Mouse (Mus musculus) hindbrain, embryonic 12.5 days (tissue): ENCODE data around the gene Zfp949. TPM values are rescaled to one million over a fixed set of nuclear protein-coding genes. Genes with fewer than 3 reads are reported as not detected.

Experiments
- ATAC-seq: fragments of 200-750 bp; cut with Nextera tagmentation; 2 replicates; pipeline ENCODE4 v1.8.0; 2017; ENCODE audit warnings: moderate TSS enrichment; ENCODE audit not compliant: low FRiP score
- H3K27ac ChIP-seq: fragments of 300-500 bp; sonication (generic); 2 replicates; pipeline ENCODE4 v1.5.1; 2016; ENCODE audit warnings: mild to moderate bottlenecking
- H3K27me3 ChIP-seq: fragments of 300-500 bp; sonication (generic); 2 replicates; pipeline ENCODE4 v1.6.1; 2016; ENCODE audit warnings: mild to moderate bottlenecking
- H3K36me3 ChIP-seq: fragments of 300-500 bp; sonication (generic); 2 replicates; pipeline ENCODE4 v1.6.1; 2016; ENCODE audit warnings: mild to moderate bottlenecking
- H3K4me1 ChIP-seq: fragments of 300-500 bp; sonication (generic); 2 replicates; pipeline ENCODE4 v1.6.1; 2016
- H3K4me2 ChIP-seq: fragments of 300-500 bp; sonication (generic); replicated peaks from 2 replicates; pipeline ENCODE4 v1.6.1; 2016; ENCODE audit warnings: mild to moderate bottlenecking
- H3K4me3 ChIP-seq: fragments of 300-500 bp; sonication (generic); 2 replicates; pipeline ENCODE4 v1.5.1; 2016; ENCODE audit warnings: mild to moderate bottlenecking
- H3K9ac ChIP-seq: fragments of 300-500 bp; sonication (generic); 2 replicates; pipeline ENCODE4 v1.6.1; 2016; ENCODE audit warnings: mild to moderate bottlenecking, moderate library complexity
- H3K9me3 ChIP-seq: fragments of 300-500 bp; sonication (generic); replicated peaks from 2 replicates; pipeline ENCODE4 v1.6.1; 2016; ENCODE audit warnings: mild to moderate bottlenecking
- WGBS: fragments of 180-500 bp; shearing (Covaris S2); methylation state at CpG from one replicate; pipeline ENCODE4 v1.1.7; 2016; 5-methylcytosine and 5-hydroxymethylcytosine counted together
- polyA plus RNA-seq: library from polyadenylated mRNA; unstranded; fragments of >200 nt; fragmentation: Nextera tagmentation; extraction: Ambion mirVana; gene quantifications from 2 replicates; pipeline ENCODE4 v1.2.1, GENCODE M21; 2016

Gene Zfp949
- polyA plus RNA-seq, 1 experiment from 2014 or later, result 16.5 TPM

DNA sequence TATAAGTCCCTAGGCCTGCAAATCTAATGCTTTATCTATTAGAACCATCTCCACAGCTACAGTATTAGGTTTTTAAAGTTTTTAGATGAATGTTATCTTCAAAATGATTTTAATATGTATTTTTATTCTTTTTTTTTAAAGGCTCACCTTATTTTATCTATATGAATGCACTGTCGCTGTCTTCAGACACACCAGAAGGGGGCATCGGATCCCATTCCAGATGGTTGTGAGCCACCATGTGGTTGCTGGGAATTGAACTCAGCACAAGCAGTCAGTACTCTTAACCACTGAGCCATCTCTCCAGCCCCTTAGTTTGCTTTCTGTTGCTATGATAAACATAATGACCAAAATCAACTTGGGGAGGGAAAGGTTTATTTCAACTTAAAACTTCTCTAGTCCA, 23.5 kb upstream of the Zfp949 start:
- Histone ChIP-seq H3K9ac (no peak overlapping the region), H3K27ac (no peak overlapping the region), H3K36me3 (peaks cover 16% of the 10 kb centered on the region), H3K4me1 (peaks cover 15% of the 10 kb centered on the region), H3K9me3 (no peaks in the 10 kb centered on the region), H3K4me2 (no peak overlapping the region), H3K27me3 (no peaks in the 10 kb centered on the region), H3K4me3 (no peak overlapping the region)
- 96% methylated on average over 2 of the region's 2 CpGs for WGBS
- ATAC-seq, result no peak

DNA sequence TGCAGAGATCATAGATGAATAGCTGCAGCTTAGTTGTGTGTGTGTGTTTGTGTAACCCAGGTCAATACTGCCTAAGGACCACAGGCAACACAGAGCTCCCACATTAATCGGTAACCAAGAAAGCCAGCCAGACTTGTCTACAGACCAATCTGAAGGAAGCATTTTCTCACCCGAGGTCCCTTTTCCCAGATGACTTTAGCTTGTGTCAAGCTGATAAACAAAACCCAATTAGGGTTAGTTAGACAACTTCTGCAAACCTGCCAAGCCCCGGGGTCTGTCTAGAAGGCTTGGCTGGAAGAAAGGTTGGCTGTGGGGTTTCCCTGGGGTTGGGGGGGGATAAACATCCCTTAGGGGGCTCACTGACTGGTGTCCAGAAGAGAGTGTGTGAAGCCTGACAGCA, 23.0 kb upstream of the Zfp949 start:
- Histone ChIP-seq H3K9me3 (no peaks in the 10 kb centered on the region), H3K27ac (no peak overlapping the region), H3K27me3 (no peaks in the 10 kb centered on the region), H3K36me3 (peaks cover 14% of the 10 kb centered on the region), H3K4me3 (no peak overlapping the region), H3K4me1 (peaks cover 15% of the 10 kb centered on the region), H3K9ac (no peak overlapping the region), H3K4me2 (no peak overlapping the region)
- ATAC-seq, result no peak
- WGBS, result 80% methylated on average over 3 of the region's 3 CpGs

DNA sequence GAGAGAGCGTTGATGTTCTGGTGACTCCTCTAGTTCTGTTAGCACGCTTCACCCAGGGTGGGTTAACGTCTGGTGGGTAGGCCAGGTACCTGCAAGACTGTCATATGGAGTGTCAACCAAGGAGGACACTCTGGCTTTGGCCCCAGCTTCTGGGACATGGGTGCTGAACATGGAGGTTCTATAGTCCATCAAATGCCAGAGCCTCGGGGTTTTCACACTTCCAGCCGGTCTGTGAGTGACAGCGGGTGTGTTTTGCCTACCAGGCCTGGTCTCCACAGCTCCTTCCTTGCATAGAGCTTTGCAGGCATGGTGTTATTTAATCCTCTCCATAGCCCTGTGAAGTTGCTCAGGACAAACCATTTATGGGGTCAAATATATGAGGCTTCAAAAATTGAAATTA, 22.5 kb upstream of the Zfp949 start:
- WGBS, result 86% methylated on average over 6 of the region's 6 CpGs
- no peak overlapping the region for H3K9ac ChIP-seq
- no peak for ATAC-seq
- H3K27me3 ChIP-seq, result no peaks in the 10 kb centered on the region
- H3K9me3 ChIP-seq, result no peaks in the 10 kb centered on the region
- H3K4me1 ChIP-seq, result peaks cover 11% of the 10 kb centered on the region
- no peak overlapping the region for H3K4me3 ChIP-seq
- no peak overlapping the region for H3K4me2 ChIP-seq
- H3K36me3 ChIP-seq, result peaks cover 9% of the 10 kb centered on the region
- no peak overlapping the region for H3K27ac ChIP-seq

DNA sequence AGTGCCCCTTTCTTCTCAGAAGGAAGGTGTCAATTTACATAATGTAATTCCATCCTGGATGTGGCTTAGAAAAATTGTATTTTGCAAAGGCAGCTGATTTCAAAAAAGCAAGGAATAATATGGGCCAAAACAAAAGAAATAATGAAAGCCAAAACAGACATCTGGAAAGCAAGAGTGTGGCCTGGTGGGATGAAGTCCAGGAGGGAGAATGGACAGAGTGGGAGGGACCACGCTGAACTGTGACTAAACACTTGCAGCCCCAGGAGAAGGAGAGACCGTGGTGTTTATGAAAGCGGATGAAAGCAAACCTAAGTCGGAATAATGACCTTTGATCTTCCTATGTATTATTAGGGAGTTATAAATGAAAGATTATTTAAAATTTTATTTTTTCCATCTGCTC, 19.9 kb upstream of the Zfp949 start:
- H3K9ac ChIP-seq, result no peak overlapping the region
- WGBS, result 80% methylated on average over 4 of the region's 4 CpGs
- no peaks in the 10 kb centered on the region for H3K9me3 ChIP-seq
- 0 out of 2 replicates have a peak, but pooled peaks cover 2% of the 10 kb centered on the region for H3K4me1 ChIP-seq
- no peak overlapping the region for H3K4me3 ChIP-seq
- no peaks in the 10 kb centered on the region for H3K27me3 ChIP-seq
- H3K27ac ChIP-seq, result no peak overlapping the region
- no peaks in the 10 kb centered on the region for H3K36me3 ChIP-seq
- H3K4me2 ChIP-seq, result no peak overlapping the region
- ATAC-seq, result no peak

DNA sequence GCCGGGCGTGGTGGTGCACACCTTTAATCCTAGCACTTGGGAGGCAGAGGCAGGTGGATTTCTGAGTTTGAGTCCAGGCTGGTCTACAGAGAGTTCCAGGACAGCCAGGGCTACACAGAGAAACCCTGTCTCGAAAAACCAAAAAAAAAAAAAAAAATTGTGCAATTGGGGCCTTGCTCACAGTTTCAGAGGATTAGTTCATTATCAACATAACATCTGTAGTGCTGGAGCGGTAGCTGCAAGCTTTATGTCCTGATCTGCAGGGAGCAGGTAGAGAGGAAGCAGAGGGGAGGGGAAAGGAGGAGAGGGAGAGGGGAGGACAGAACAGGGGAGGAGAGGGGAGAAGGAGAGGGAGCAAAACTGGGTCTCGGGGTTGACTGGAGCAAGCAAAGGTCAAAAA, 19.1 kb upstream of the Zfp949 start:
- Histone ChIP-seq H3K27me3 (no peaks in the 10 kb centered on the region), H3K36me3 (no peaks in the 10 kb centered on the region), H3K9me3 (no peaks in the 10 kb centered on the region), H3K4me1 (no peaks in the 10 kb centered on the region), H3K27ac (no peak overlapping the region), H3K4me3 (no peak overlapping the region), H3K4me2 (no peak overlapping the region), H3K9ac (no peak overlapping the region)
- no peak for ATAC-seq
- WGBS, result 76% methylated on average over 5 of the region's 5 CpGs

DNA sequence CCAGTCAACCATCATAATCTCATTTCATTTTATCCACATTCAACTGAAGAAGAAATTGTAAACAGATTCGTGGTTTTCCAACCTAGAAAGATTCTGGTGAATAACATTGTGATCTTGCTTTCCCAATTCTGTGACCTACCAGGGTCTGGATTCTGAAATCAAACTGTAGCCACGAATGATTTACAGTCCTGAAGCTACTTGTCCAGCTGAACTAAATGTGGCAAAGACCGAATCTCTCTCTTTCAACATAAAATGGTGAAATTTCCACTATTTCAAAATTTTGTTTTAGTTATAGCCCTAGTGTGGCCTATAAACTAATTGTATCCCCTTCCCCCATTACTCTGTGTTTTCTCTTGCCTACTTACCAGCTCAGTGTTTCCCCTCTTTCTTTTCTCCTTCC, 18.2 kb upstream of the Zfp949 start:
- Histone ChIP-seq H3K4me1 (no peaks in the 10 kb centered on the region), H3K36me3 (no peaks in the 10 kb centered on the region), H3K27me3 (no peaks in the 10 kb centered on the region), H3K9me3 (no peaks in the 10 kb centered on the region), H3K27ac (no peak overlapping the region), H3K9ac (no peak overlapping the region), H3K4me3 (no peak overlapping the region), H3K4me2 (no peak overlapping the region)
- ATAC-seq, result no peak
- WGBS, result 88% methylated on average over 3 of the region's 3 CpGs

DNA sequence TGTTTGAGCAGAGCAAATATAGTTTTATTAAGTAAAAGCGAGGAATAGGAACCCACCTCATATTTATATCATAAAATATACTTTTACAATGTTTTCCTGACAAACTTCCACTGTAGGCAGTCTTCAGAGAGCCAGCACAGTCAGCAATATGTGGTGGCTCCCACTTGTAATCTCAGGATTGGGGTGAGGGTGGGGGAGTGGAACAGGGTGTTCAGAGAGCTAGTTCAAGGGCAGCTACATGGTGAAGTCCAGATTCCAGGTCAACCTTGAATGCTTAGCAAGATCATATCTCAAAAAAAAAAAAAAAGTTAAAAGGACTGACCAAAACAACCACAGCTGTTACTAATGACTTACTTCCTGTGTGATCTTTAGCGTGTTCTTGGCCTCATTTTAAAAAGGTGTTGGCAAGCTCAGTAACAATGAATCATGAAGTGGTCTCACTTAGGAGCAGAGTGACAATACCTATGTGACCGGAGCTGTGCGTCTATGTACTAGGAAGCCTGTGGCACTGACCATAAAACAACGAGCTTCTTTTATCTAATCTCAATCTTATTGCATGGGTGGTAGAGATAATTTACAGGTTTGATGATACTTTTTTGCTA, 17.7 kb upstream of the Zfp949 start:
- H3K27ac ChIP-seq, result no peak overlapping the region
- H3K4me3 ChIP-seq, result no peak overlapping the region
- no peak for ATAC-seq
- no peaks in the 10 kb centered on the region for H3K36me3 ChIP-seq
- 84% methylated on average over 5 of the region's 5 CpGs for WGBS
- H3K9ac ChIP-seq, result no peak overlapping the region
- no peaks in the 10 kb centered on the region for H3K27me3 ChIP-seq
- no peak overlapping the region for H3K4me2 ChIP-seq
- no peaks in the 10 kb centered on the region for H3K9me3 ChIP-seq
- no peaks in the 10 kb centered on the region for H3K4me1 ChIP-seq

DNA sequence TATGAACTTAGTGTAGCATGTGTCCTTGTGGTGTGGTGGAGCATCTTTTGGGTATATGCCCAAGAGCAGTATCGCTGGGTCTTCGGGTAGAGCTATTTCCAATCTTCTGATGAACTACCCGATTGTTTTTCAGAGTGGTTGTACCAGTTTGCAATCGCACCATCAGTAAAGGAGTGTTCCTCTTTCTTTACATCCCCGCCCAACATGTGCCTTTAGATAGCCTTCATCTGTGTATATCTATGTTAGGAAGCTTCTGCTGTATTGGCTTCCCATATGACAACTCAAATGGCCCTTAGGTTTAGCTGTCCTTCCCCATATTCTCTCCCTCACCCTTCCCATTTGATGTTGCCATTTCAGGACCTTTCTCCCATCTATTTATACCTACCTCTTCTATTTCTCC, 13.7 kb upstream of the Zfp949 start:
- WGBS, result 91% methylated on average over 5 of the region's 5 CpGs
- ATAC-seq, result no peak
- no peak overlapping the region for H3K4me3 ChIP-seq
- no peaks in the 10 kb centered on the region for H3K27me3 ChIP-seq
- H3K27ac ChIP-seq, result no peak overlapping the region
- H3K9me3 ChIP-seq, result no peaks in the 10 kb centered on the region
- no peak overlapping the region for H3K4me2 ChIP-seq
- no peak overlapping the region for H3K9ac ChIP-seq
- H3K36me3 ChIP-seq, result no peaks in the 10 kb centered on the region
- H3K4me1 ChIP-seq, result no peaks in the 10 kb centered on the region

DNA sequence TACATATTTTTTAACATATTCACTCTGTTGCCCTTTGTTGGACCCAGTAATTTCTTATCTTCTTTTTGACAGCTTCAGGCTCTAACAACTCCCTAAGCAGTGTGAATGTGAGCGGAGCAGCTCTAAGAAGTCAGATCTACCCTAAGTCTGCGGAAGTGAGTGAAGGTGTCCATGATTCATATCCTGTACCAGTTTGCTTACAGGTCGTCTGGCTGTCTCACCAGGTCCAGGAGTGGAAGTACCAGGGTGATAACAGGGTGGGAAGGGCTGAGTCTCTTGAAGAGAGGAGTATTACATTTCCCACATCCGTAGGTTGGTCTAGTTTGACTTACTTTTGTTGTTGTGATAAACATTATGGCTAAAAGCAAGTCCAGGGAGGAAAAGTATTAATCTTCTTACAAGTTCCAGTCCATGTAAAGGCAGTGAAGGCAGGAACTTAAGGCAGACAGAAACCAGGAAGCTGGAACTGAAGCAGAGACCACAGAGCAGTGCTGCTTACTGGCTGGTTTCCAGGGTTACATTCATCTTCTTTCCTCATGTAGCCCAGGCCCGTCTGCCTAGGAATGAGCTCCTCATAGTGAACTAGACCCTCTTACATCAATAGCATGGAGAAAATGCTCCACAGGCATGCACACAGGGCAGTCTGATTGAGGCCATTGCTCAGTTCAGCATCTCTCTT, 8.1 kb upstream of the Zfp949 start:
- no peak overlapping the region for H3K4me3 ChIP-seq
- 76% methylated on average over 5 of the region's 5 CpGs for WGBS
- ATAC-seq, result no peak
- no peaks in the 10 kb centered on the region for H3K27me3 ChIP-seq
- no peaks in the 10 kb centered on the region for H3K36me3 ChIP-seq
- no peaks in the 10 kb centered on the region for H3K4me1 ChIP-seq
- no peaks in the 10 kb centered on the region for H3K9me3 ChIP-seq
- H3K4me2 ChIP-seq, result no peak overlapping the region
- no peak overlapping the region for H3K27ac ChIP-seq
- no peak overlapping the region for H3K9ac ChIP-seq

DNA sequence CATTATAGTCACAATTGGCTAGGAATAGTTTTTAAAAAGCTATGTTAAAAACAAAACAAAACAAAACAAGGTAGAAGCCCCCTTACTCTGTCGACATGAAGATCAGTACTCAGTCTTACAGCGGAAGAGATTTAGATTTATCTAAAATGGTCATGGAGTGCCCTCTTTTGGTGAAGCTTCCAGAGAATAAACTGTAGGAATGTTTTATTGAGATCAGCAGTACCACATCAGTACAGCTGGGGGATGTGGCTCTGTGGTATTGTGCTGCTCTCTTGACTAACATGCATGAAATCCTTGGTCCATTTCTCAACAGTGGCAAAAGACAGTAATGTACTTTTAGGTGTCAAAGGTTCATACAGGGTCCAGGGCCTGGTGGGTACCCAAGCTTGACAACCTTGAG, 5.0 kb upstream of the Zfp949 start:
- Histone ChIP-seq H3K27me3 (no peaks in the 10 kb centered on the region), H3K36me3 (no peaks in the 10 kb centered on the region), H3K4me3 (no peak overlapping the region), H3K4me2 (no peak overlapping the region), H3K9me3 (no peaks in the 10 kb centered on the region), H3K4me1 (no peaks in the 10 kb centered on the region), H3K9ac (no peak overlapping the region), H3K27ac (no peak overlapping the region)
- 30% methylated on average over 2 of the region's 2 CpGs for WGBS
- ATAC-seq, result no peak

DNA sequence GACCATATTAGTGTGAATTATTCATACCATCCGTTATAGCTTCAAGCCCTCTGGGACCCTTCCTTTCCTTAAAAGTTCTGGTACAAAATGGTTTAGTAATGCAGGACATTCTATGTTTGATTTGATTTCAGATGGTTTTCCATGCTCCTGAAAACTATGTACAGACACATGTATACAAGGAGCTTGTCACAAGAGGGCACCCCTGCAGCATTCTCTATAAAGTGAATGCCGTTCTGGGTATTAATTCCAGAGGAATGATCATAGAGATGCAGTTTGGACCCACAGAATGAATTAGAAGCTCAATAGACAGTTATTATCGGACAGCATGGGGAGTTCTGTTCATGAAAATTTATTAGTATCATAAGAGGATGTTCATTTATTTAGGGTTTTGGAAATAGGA, 2.3 kb upstream of the Zfp949 start:
- Histone ChIP-seq H3K27ac (no peak overlapping the region), H3K9ac (no peak overlapping the region), H3K4me2 (no peak overlapping the region), H3K4me1 (peaks cover 20% of the 10 kb centered on the region), H3K36me3 (no peaks in the 10 kb centered on the region), H3K4me3 (no peak overlapping the region), H3K27me3 (no peaks in the 10 kb centered on the region), H3K9me3 (no peaks in the 10 kb centered on the region)
- ATAC-seq, result no peak
- WGBS, result 38% methylated on average over 3 of the region's 3 CpGs

DNA sequence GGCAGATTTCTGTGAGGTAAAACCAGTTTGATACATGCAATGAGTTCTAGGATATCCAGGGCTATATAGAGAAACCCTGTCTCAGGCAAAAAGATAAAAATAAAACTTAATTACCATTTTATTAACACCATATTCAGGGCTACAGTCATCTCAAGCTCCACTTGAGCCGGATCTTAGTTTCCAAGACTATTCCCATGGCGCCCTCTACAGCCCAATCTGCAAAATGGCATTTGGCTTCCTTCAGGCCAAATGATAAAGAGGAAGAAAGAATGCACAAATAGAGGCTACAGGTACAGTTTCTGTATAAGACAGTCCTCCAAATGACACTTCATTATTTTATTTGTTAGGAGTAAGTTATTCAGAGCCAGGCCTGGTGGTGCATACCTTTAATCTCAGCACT, 1.7 kb upstream of the Zfp949 start:
- WGBS, result 5% methylated on average over 2 of the region's 2 CpGs
- Histone ChIP-seq H3K27ac (no peak overlapping the region), H3K4me1 (peaks cover 20% of the 10 kb centered on the region), H3K9me3 (no peaks in the 10 kb centered on the region), H3K9ac (no peak overlapping the region), H3K4me3 (no peak overlapping the region), H3K4me2 (no peak overlapping the region), H3K27me3 (no peaks in the 10 kb centered on the region), H3K36me3 (no peaks in the 10 kb centered on the region)
- ATAC-seq, result no peak

DNA sequence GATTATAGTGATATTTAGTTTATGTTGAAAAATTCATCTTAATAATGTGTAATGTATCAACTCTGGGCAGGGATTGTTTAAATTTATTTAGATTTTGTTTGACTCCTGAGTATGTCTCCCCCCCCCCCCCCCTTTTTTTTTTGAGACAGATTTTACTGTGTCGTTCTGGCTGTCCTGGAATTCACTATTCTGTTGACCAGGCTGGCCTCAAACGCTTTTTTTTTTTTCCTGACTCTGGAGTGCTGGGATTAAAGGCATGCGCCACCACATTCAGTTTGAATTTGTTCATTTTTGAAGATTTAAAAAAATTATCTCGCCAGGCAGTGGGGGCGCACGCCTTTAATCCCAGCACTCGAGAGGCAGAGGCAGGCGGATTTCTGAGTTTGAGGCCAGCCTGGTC, 1.2 kb upstream of the Zfp949 start:
- no peak overlapping the region for H3K4me2 ChIP-seq
- ATAC-seq, result no peak
- WGBS, result 65% methylated on average over 8 of the region's 8 CpGs
- no peak overlapping the region for H3K27ac ChIP-seq
- no peaks in the 10 kb centered on the region for H3K36me3 ChIP-seq
- no peak overlapping the region for H3K4me3 ChIP-seq
- H3K27me3 ChIP-seq, result no peaks in the 10 kb centered on the region
- no peaks in the 10 kb centered on the region for H3K9me3 ChIP-seq
- no peak overlapping the region for H3K9ac ChIP-seq
- peaks cover 20% of the 10 kb centered on the region for H3K4me1 ChIP-seq
